Mouse (Mus musculus) cerebellum, postnatal 14 days (tissue): ENCODE measurements around the gene Sbds.

ENCODE experiments used
- DNase-seq, 2 experiments: peaks; one replicate each; pipeline ENCODE4 v3.0.0; 2021; ENCODE audit warnings: mixed read lengths in 2 of 2

Sbds gene

GRCm38 (mm10) chr5:130255017-130255720, at the start of gene Sbds, which contains the start of gene Tyw1:
Gene Sbds, minus strand, starts transcription at chr5:130255530.
Gene Tyw1, plus strand, starts transcription at chr5:130255619.
- DNase-seq: peak; percentile 97 to 98

- no peak for DNase-seq
Observed at GRCm38 (mm10) chr5:130303611-130304010, 48.3 kb upstream of the Sbds start.

- peak; percentile 35 to 51 for DNase-seq
Observed at GRCm38 (mm10) chr5:130299526-130299925, 44.2 kb upstream of the Sbds start.

GRCm38 (mm10) chr5:130298831-130299460, 43.6 kb upstream of the Sbds start:
- peak; percentile 67 to 76 for DNase-seq

GRCm38 (mm10) chr5:130296071-130296470, 40.7 kb upstream of the Sbds start:
- DNase-seq: no peak

- DNase-seq: no peak
Observed at GRCm38 (mm10) chr5:130294598-130294997, 39.3 kb upstream of the Sbds start.

- DNase-seq: peak; percentile 31 to 42
Observed at GRCm38 (mm10) chr5:130293941-130294340, 38.6 kb upstream of the Sbds start.

- DNase-seq: peak; percentile 56 to 57
Observed at GRCm38 (mm10) chr5:130292976-130293375, 37.6 kb upstream of the Sbds start.

GRCm38 (mm10) chr5:130290775-130291174, 35.4 kb upstream of the Sbds start:
- peak; percentile 65 to 72 for DNase-seq

- peak in 1 of 2 experiments; percentile 31 for DNase-seq
Observed at GRCm38 (mm10) chr5:130290242-130290641, 34.9 kb upstream of the Sbds start.

GRCm38 (mm10) chr5:130288106-130288505, 32.8 kb upstream of the Sbds start:
- no peak for DNase-seq

- no peak for DNase-seq
Observed at GRCm38 (mm10) chr5:130283079-130283732, 27.9 kb upstream of the Sbds start.

GRCm38 (mm10) chr5:130278011-130278472, 22.7 kb upstream of the Sbds start:
- no peak for DNase-seq

- peak; percentile 75 to 81 for DNase-seq
Observed at GRCm38 (mm10) chr5:130275509-130275908, 20.2 kb upstream of the Sbds start.

GRCm38 (mm10) chr5:130273046-130273445, 17.7 kb upstream of the Sbds start:
- DNase-seq: no peak

GRCm38 (mm10) chr5:130272344-130272743, 17.0 kb upstream of the Sbds start:
- peak in 1 of 2 experiments; percentile 20 for DNase-seq

- DNase-seq: no peak
Observed at GRCm38 (mm10) chr5:130268976-130269375, 13.6 kb upstream of the Sbds start.

- DNase-seq: peak; percentile 56
Observed at GRCm38 (mm10) chr5:130267316-130267715, 12.0 kb upstream of the Sbds start.

GRCm38 (mm10) chr5:130266651-130267050, 11.3 kb upstream of the Sbds start:
- peak; percentile 50 to 78 for DNase-seq

GRCm38 (mm10) chr5:130264433-130265005, 9.2 kb upstream of the Sbds start:
- DNase-seq: no peak

GRCm38 (mm10) chr5:130263454-130263853, 8.1 kb upstream of the Sbds start:
- no peak for DNase-seq

GRCm38 (mm10) chr5:130257303-130257702, 2.0 kb upstream of the Sbds start:
- DNase-seq: peak in 1 of 2 experiments; percentile 19

GRCm38 (mm10) chr5:130256678-130257271, 1.4 kb upstream of the Sbds start:
- DNase-seq: peak; percentile 95
